Mouse (Mus musculus) ES-E14 (cell line): ENCODE results near the gene Etv6.

Source experiments
- CHD2 ChIP-seq: IDR thresholded peaks from 2 replicates; pipeline ENCODE4 v1.6.1; 2014; ENCODE audit warnings: mild to moderate bottlenecking, low read depth, low read length, inconsistent platforms
- HCFC1 ChIP-seq: IDR thresholded peaks from 2 replicates; pipeline ENCODE4 v1.6.1; 2012; ENCODE audit warnings: low read length, inconsistent platforms, borderline replicate concordance; ENCODE audit not compliant: insufficient read depth
- ZNF384 ChIP-seq: IDR thresholded peaks from 2 replicates; pipeline ENCODE4 v1.6.1; 2012; ENCODE audit warnings: low read depth, low read length, inconsistent platforms

- no peak for TF ChIP-seq CHD2
- TF ChIP-seq HCFC1: no peak
- no peak for TF ChIP-seq ZNF384
Observed at GRCm38 (mm10) chr6:134141616-134142165, 106.2 kb downstream of the Etv6 start.
